Mouse (Mus musculus) myocyte (in vitro differentiated cells): ENCODE data around the gene Galnt7. TPM values are rescaled to one million over a fixed set of nuclear protein-coding genes. Genes with fewer than 3 reads are reported as not detected.

Source experiments
- H3K27me3 ChIP-seq: one replicate; pipeline ENCODE4 v1.6.1; 2011; ENCODE audit not compliant: control insufficient read depth, insufficient read depth, insufficient read length
- H3K36me3 ChIP-seq: one replicate; pipeline ENCODE4 v1.6.1; 2011; ENCODE audit not compliant: control insufficient read depth, insufficient read depth
- H3K4me2 ChIP-seq: one replicate; pipeline ENCODE4 v1.6.1; 2011; ENCODE audit warnings: low read depth, control low read depth
- H3K4me3 ChIP-seq: one replicate; pipeline ENCODE4 v1.5.1; 2011; ENCODE audit warnings: mild to moderate bottlenecking, control low read depth, moderate library complexity
- H3K79me2 ChIP-seq: one replicate; pipeline ENCODE4 v1.6.1; 2011; ENCODE audit not compliant: control insufficient read depth, insufficient read depth
- H3ac ChIP-seq: one replicate; pipeline ENCODE4 v1.6.1; 2011; ENCODE audit not compliant: control insufficient read depth, insufficient read length
- CEBPB ChIP-seq: IDR thresholded peaks from 2 replicates; pipeline ENCODE4 v1.6.1; 2011; ENCODE audit warnings: mild to moderate bottlenecking, moderate library complexity; ENCODE audit not compliant: poor library complexity, insufficient read depth, severe bottlenecking
- E2F4 ChIP-seq: IDR thresholded peaks from one replicate; pipeline ENCODE4 v1.6.1; 2011; ENCODE audit warnings: mild to moderate bottlenecking, control low read depth, moderate library complexity; ENCODE audit not compliant: insufficient read depth
- MAX ChIP-seq: IDR thresholded peaks from one replicate; pipeline ENCODE4 v1.6.1; 2011; ENCODE audit warnings: low read depth, mild to moderate bottlenecking, control low read depth
- MYOD1 ChIP-seq, 3 experiments: IDR thresholded peaks; one replicate each; pipeline ENCODE4 v1.6.1; 2011; ENCODE audit warnings: control low read depth in 2 of 3, low read depth in 2 of 3, mild to moderate bottlenecking in 2 of 3, moderate library complexity in 1 of 3; ENCODE audit not compliant: insufficient read length in 2 of 3, control insufficient read depth in 1 of 3
- MYOG ChIP-seq, 3 experiments: IDR thresholded peaks; one replicate each; pipeline ENCODE4 v1.6.1; 2011; ENCODE audit warnings: control low read depth in 2 of 3, low read depth in 2 of 3, mild to moderate bottlenecking in 2 of 3; ENCODE audit not compliant: insufficient read length in 2 of 3, control insufficient read depth in 1 of 3, insufficient read depth in 1 of 3
- POLR2A ChIP-seq: IDR thresholded peaks from one replicate; pipeline ENCODE4 v1.6.1; 2011; ENCODE audit warnings: low read depth, mild to moderate bottlenecking, control low read depth, moderate library complexity; ENCODE audit not compliant: insufficient read length
- POLR2AphosphoS2 ChIP-seq: IDR thresholded peaks from one replicate; pipeline ENCODE4 v1.6.1; 2011; ENCODE audit warnings: low read depth, control low read depth; ENCODE audit not compliant: insufficient read length
- REST ChIP-seq: IDR thresholded peaks from one replicate; pipeline ENCODE4 v1.6.1; 2011; ENCODE audit warnings: mild to moderate bottlenecking, control low read depth, moderate library complexity; ENCODE audit not compliant: insufficient read depth, insufficient read length
- SRF ChIP-seq: IDR thresholded peaks from one replicate; pipeline ENCODE4 v1.6.1; 2011; ENCODE audit warnings: low read depth; ENCODE audit not compliant: control insufficient read depth, insufficient read length
- TCF12 ChIP-seq: IDR thresholded peaks from one replicate; pipeline ENCODE4 v1.6.1; 2011; ENCODE audit warnings: mild to moderate bottlenecking, control low read depth; ENCODE audit not compliant: poor library complexity, insufficient read depth, severe bottlenecking
- TCF3 ChIP-seq: IDR thresholded peaks from one replicate; pipeline ENCODE4 v1.6.1; 2011; ENCODE audit warnings: low read depth, control low read depth; ENCODE audit not compliant: insufficient read length
- USF1 ChIP-seq: IDR thresholded peaks from one replicate; pipeline ENCODE4 v1.6.1; 2011; ENCODE audit warnings: low read depth, mild to moderate bottlenecking, control low read depth, moderate library complexity
- polyA plus RNA-seq: library from polyadenylated mRNA; unstranded; fragments of >200 nt; fragmentation: generic; extraction: Trizol; gene quantifications from one replicate; pipeline ENCODE4 v1.2.1, GENCODE M21; 2012; ENCODE audit warnings: missing spikeins

The Galnt7 gene
- polyA plus RNA-seq, 1 experiment: 3.1 TPM

GRCm38 (mm10) chr8:57487441-57488155, 165.2 kb downstream of the Galnt7 start, which contains the start of gene Sap30:
Gene Sap30, minus strand, starts transcription at chr8:57487860.
- Histone ChIP-seq H3K36me3 (peaks cover 27% of the 10 kb centered on the region), H3ac (peak within 1 kb of the TSS; percentile 28), H3K4me2 (peak within 1 kb of the TSS; percentile 65), H3K27me3 (no peaks in the 10 kb centered on the region), H3K4me3 (peak within 1 kb of the TSS; percentile 82), H3K79me2 (peaks cover 21% of the 10 kb centered on the region)
- TF ChIP-seq POLR2AphosphoS2 (peak; percentile 69), POLR2A (peak; percentile 72), CEBPB (no peak), MYOD1 (IDR thresholded peaks at IDR 0.05; ENCODE audit: control insufficient read depth in 1 of 3, insufficient read length in 2 of 3, low read depth in 2 of 3) (peak in 2 of 3 experiments; percentile 13 to 32), USF1 (no peak), REST (no peak), E2F4 (no peak), MYOG (IDR thresholded peaks at IDR 0.05; ENCODE audit: control insufficient read depth in 1 of 3, insufficient read depth in 1 of 3, insufficient read length in 2 of 3, low read depth in 2 of 3) (peak in 1 of 3 experiments; percentile 35), SRF (no peak), MAX (no peak), TCF3 (no peak), TCF12 (no peak)

- H3K79me2 ChIP-seq: peaks cover 21% of the 10 kb centered on the region
- H3K36me3 ChIP-seq: peaks cover 32% of the 10 kb centered on the region
- H3K4me3 ChIP-seq: peak overlapping the region; percentile 82
- peak overlapping the region; percentile 63 for H3K4me2 ChIP-seq
- peak in 2 of 3 experiments; percentile 64 to 77 for TF ChIP-seq MYOD1 (IDR thresholded peaks at IDR 0.05; ENCODE audit: control insufficient read depth in 1 of 3, insufficient read length in 2 of 3, low read depth in 2 of 3)
- no peak for TF ChIP-seq MAX
- no peak for TF ChIP-seq POLR2A
- TF ChIP-seq TCF12: peak; percentile 65
- peak; percentile 35 to 87 (median 84) for TF ChIP-seq MYOG (IDR thresholded peaks at IDR 0.05; ENCODE audit: control insufficient read depth in 1 of 3, insufficient read depth in 1 of 3, insufficient read length in 2 of 3, low read depth in 2 of 3)
- TF ChIP-seq CEBPB: no peak
- peak; percentile 67 for TF ChIP-seq SRF
- no peak for TF ChIP-seq POLR2AphosphoS2
- no peak for TF ChIP-seq USF1
- TF ChIP-seq E2F4: no peak
- TF ChIP-seq TCF3: no peak
- TF ChIP-seq REST: no peak
- H3ac ChIP-seq: peak overlapping the region; percentile 28
- H3K27me3 ChIP-seq: no peaks in the 10 kb centered on the region
Observed at GRCm38 (mm10) chr8:57486491-57487440, 166.1 kb downstream of the Galnt7 start.

- peaks cover 10% of the 10 kb centered on the region for H3K79me2 ChIP-seq
- H3K36me3 ChIP-seq: peaks cover 44% of the 10 kb centered on the region
- no peaks in the 10 kb centered on the region for H3K27me3 ChIP-seq
- H3ac ChIP-seq: no peak overlapping the region
- no peak overlapping the region for H3K4me3 ChIP-seq
- H3K4me2 ChIP-seq: no peak overlapping the region
- TF ChIP-seq MAX (no peak), E2F4 (no peak), USF1 (no peak), SRF (no peak), MYOG (IDR thresholded peaks at IDR 0.05; ENCODE audit: control insufficient read depth in 1 of 3, insufficient read depth in 1 of 3, insufficient read length in 2 of 3, low read depth in 2 of 3) (no peak), REST (no peak), CEBPB (no peak), POLR2AphosphoS2 (no peak), MYOD1 (IDR thresholded peaks at IDR 0.05; ENCODE audit: control insufficient read depth in 1 of 3, insufficient read length in 2 of 3, low read depth in 2 of 3) (no peak), TCF12 (no peak), TCF3 (no peak), POLR2A (no peak)
Observed at GRCm38 (mm10) chr8:57480606-57481005, 172.2 kb downstream of the Galnt7 start.

GRCm38 (mm10) chr8:57479700-57480099, 173.1 kb downstream of the Galnt7 start:
- Histone ChIP-seq H3K36me3 (peaks cover 37% of the 10 kb centered on the region), H3K4me3 (no peak overlapping the region), H3K79me2 (peaks cover 2% of the 10 kb centered on the region), H3K27me3 (no peaks in the 10 kb centered on the region), H3K4me2 (no peak overlapping the region), H3ac (no peak overlapping the region)
- TF ChIP-seq CEBPB: no peak
- TF ChIP-seq MYOD1 (IDR thresholded peaks at IDR 0.05; ENCODE audit: control insufficient read depth in 1 of 3, insufficient read length in 2 of 3, low read depth in 2 of 3): no peak
- TF ChIP-seq REST: no peak
- TF ChIP-seq USF1: no peak
- no peak for TF ChIP-seq MAX
- TF ChIP-seq SRF: no peak
- TF ChIP-seq TCF12: no peak
